Mouse (Mus musculus) stomach, embryonic 14.5 days (tissue): ENCODE data around the gene Tmc3. TPM values are rescaled to one million over a fixed set of nuclear protein-coding genes. Genes with fewer than 3 reads are reported as not detected.

Source experiments
- ATAC-seq: fragments of 200-750 bp; cut with Nextera tagmentation; 2 replicates; pipeline ENCODE4 v1.8.0; 2017; ENCODE audit warnings: low read depth, moderate TSS enrichment; ENCODE audit not compliant: insufficient number of reproducible peaks, insufficient read depth, low FRiP score
- H3K27ac ChIP-seq: fragments of 300-500 bp; sonication (generic); 2 replicates; pipeline ENCODE4 v1.5.1; 2014; ENCODE audit warnings: mild to moderate bottlenecking, low read length, moderate library complexity, mixed read lengths
- H3K27me3 ChIP-seq: fragments of 300-500 bp; sonication (generic); 2 replicates; pipeline ENCODE4 v1.6.1; 2014; ENCODE audit warnings: low read length, control low read depth, mixed read lengths; ENCODE audit not compliant: control insufficient read depth, insufficient read depth
- H3K36me3 ChIP-seq: fragments of 300-500 bp; sonication (generic); 2 replicates; pipeline ENCODE4 v1.6.1; 2014; ENCODE audit warnings: mild to moderate bottlenecking, control low read depth, low read length, moderate library complexity, mixed read lengths; ENCODE audit not compliant: control insufficient read depth, insufficient read depth
- H3K4me1 ChIP-seq: fragments of 300-500 bp; sonication (generic); 2 replicates; pipeline ENCODE4 v1.6.1; 2014; ENCODE audit warnings: low read length, control low read depth, mixed read lengths; ENCODE audit not compliant: control insufficient read depth, insufficient read depth
- H3K4me2 ChIP-seq: fragments of 300-500 bp; sonication (generic); replicated peaks from 2 replicates; pipeline ENCODE4 v1.6.1; 2014; ENCODE audit warnings: low read depth, low read length, control low read depth
- H3K4me3 ChIP-seq: fragments of 300-500 bp; sonication (generic); 2 replicates; pipeline ENCODE4 v1.5.1; 2014; ENCODE audit warnings: low read depth, low read length, control low read depth
- H3K9ac ChIP-seq: fragments of 300-500 bp; sonication (generic); replicated peaks from 2 replicates; pipeline ENCODE4 v1.6.1; 2014; ENCODE audit warnings: low read depth, mild to moderate bottlenecking, control low read depth, low read length, moderate library complexity, mixed read lengths
- H3K9me3 ChIP-seq: fragments of 300-500 bp; sonication (generic); 2 replicates; pipeline ENCODE4 v1.6.1; 2016; ENCODE audit warnings: low read depth, low read length, control low read depth; ENCODE audit not compliant: control insufficient read depth
- WGBS: fragments of 180-500 bp; shearing (Covaris S2); extraction: QIAGEN DNeasy Blood & Tissue Kit; methylation state at CpG from one replicate; pipeline ENCODE4 v1.1.7; 2014; 5-methylcytosine and 5-hydroxymethylcytosine counted together
- polyA plus RNA-seq: library from polyadenylated mRNA; unstranded; fragments of >200 nt; fragmentation: Nextera tagmentation; extraction: Ambion mirVana; gene quantifications from 2 replicates; pipeline ENCODE4 v1.2.1, GENCODE M21; 2014

Gene Tmc3
- polyA plus RNA-seq, 1 experiment from 2014 or later = 0.56 TPM

GRCm38 (mm10) chr7:83650638-83651037 is 65.9 kb downstream of the Tmc3 start:
- 90% methylated on average over 5 of the region's 5 CpGs for WGBS
- no peaks in the 10 kb centered on the region for H3K27me3 ChIP-seq
- ATAC-seq = no peak
- no peak overlapping the region for H3K27ac ChIP-seq
- H3K4me3 ChIP-seq = no peak overlapping the region
- H3K9ac ChIP-seq = no peak overlapping the region
- no peak overlapping the region for H3K4me2 ChIP-seq
- H3K9me3 ChIP-seq = no peaks in the 10 kb centered on the region
- no peaks in the 10 kb centered on the region for H3K36me3 ChIP-seq
- peaks cover 6% of the 10 kb centered on the region; the same call in 1 of the 2 replicates for H3K4me1 ChIP-seq

GRCm38 (mm10) chr7:83652498-83652897 is 67.8 kb downstream of the Tmc3 start:
- H3K4me3 ChIP-seq = no peak overlapping the region
- no peak overlapping the region for H3K4me2 ChIP-seq
- 84% methylated on average over 5 of the region's 5 CpGs for WGBS
- ATAC-seq = no peak
- H3K27me3 ChIP-seq = no peaks in the 10 kb centered on the region
- no peak overlapping the region for H3K9ac ChIP-seq
- H3K4me1 ChIP-seq = peaks cover 6% of the 10 kb centered on the region; the same call in 1 of the 2 replicates
- no peaks in the 10 kb centered on the region for H3K36me3 ChIP-seq
- no peaks in the 10 kb centered on the region for H3K9me3 ChIP-seq
- H3K27ac ChIP-seq = no peak overlapping the region

GRCm38 (mm10) chr7:83653605-83654051 is 68.9 kb downstream of the Tmc3 start:
- Histone ChIP-seq H3K4me2 (no peak overlapping the region), H3K4me3 (no peak overlapping the region), H3K9ac (no peak overlapping the region), H3K9me3 (no peaks in the 10 kb centered on the region), H3K27me3 (no peaks in the 10 kb centered on the region), H3K4me1 (peaks cover 4% of the 10 kb centered on the region; the same call in 1 of the 2 replicates), H3K27ac (no peak overlapping the region), H3K36me3 (no peaks in the 10 kb centered on the region)
- 84% methylated on average over 2 of the region's 2 CpGs for WGBS
- ATAC-seq = no peak

GRCm38 (mm10) chr7:83654196-83654595 is 69.5 kb downstream of the Tmc3 start:
- no peak overlapping the region for H3K4me2 ChIP-seq
- 79% methylated on average over 2 of the region's 2 CpGs for WGBS

GRCm38 (mm10) chr7:83654938-83655630 is 70.4 kb downstream of the Tmc3 start:
- H3K4me3 ChIP-seq = no peak overlapping the region
- no peak for ATAC-seq

More at GRCm38 (mm10) chr7:83654196-83654595, 69.5 kb downstream of the Tmc3 start:
- H3K9ac ChIP-seq = no peak overlapping the region
- H3K4me1 ChIP-seq = no peaks in the 10 kb centered on the region
- no peak for ATAC-seq
- H3K36me3 ChIP-seq = no peaks in the 10 kb centered on the region
- H3K4me3 ChIP-seq = no peak overlapping the region
- H3K9me3 ChIP-seq = no peaks in the 10 kb centered on the region
- no peaks in the 10 kb centered on the region for H3K27me3 ChIP-seq
- H3K27ac ChIP-seq = no peak overlapping the region

GRCm38 (mm10) chr7:83658716-83659115 is 74.0 kb downstream of the Tmc3 start:
- H3K9me3 ChIP-seq = no peaks in the 10 kb centered on the region
- 86% methylated on average over 1 of the region's 1 CpGs for WGBS
- no peak for ATAC-seq
- H3K4me1 ChIP-seq = no peaks in the 10 kb centered on the region
- no peak overlapping the region for H3K9ac ChIP-seq
- H3K4me3 ChIP-seq = no peak overlapping the region
- no peak overlapping the region; the same call in 1 of the 2 replicates for H3K27ac ChIP-seq
- H3K36me3 ChIP-seq = no peaks in the 10 kb centered on the region
- H3K27me3 ChIP-seq = no peaks in the 10 kb centered on the region
- no peak overlapping the region for H3K4me2 ChIP-seq

More at GRCm38 (mm10) chr7:83654938-83655630, 70.4 kb downstream of the Tmc3 start:
- WGBS = 50% methylated on average over 5 of the region's 5 CpGs
- peak overlapping the region; percentile 45; the same call in 1 of the 2 replicates for H3K27ac ChIP-seq
- no peaks in the 10 kb centered on the region for H3K27me3 ChIP-seq
- H3K36me3 ChIP-seq = no peaks in the 10 kb centered on the region
- no peak overlapping the region for H3K9ac ChIP-seq
- no peaks in the 10 kb centered on the region for H3K4me1 ChIP-seq
- H3K4me2 ChIP-seq = 0 out of 2 replicates have a peak overlapping the region, but pooled peaks have one; percentile 2
- no peaks in the 10 kb centered on the region for H3K9me3 ChIP-seq

GRCm38 (mm10) chr7:83659159-83660065 is 74.7 kb downstream of the Tmc3 start:
- H3K4me2 ChIP-seq = no peak overlapping the region
- WGBS = 73% methylated on average over 9 of the region's 9 CpGs
- no peaks in the 10 kb centered on the region for H3K9me3 ChIP-seq
- no peak for ATAC-seq
- no peak overlapping the region for H3K9ac ChIP-seq
- no peaks in the 10 kb centered on the region for H3K36me3 ChIP-seq
- no peaks in the 10 kb centered on the region for H3K4me1 ChIP-seq
- peak overlapping the region; percentile 56; the same call in 1 of the 2 replicates for H3K27ac ChIP-seq
- no peaks in the 10 kb centered on the region for H3K27me3 ChIP-seq
- no peak overlapping the region for H3K4me3 ChIP-seq

- H3K4me3 ChIP-seq = no peak overlapping the region
- H3K36me3 ChIP-seq = no peaks in the 10 kb centered on the region
- H3K9ac ChIP-seq = no peak overlapping the region
- H3K9me3 ChIP-seq = no peaks in the 10 kb centered on the region
- WGBS = 90% methylated on average over 11 of the region's 11 CpGs
- no peak overlapping the region for H3K4me2 ChIP-seq
- H3K27ac ChIP-seq = no peak overlapping the region
- H3K4me1 ChIP-seq = no peaks in the 10 kb centered on the region
- ATAC-seq = no peak
- H3K27me3 ChIP-seq = no peaks in the 10 kb centered on the region
These were observed 75.6 kb downstream of the Tmc3 start for GRCm38 (mm10) chr7:83660273-83660691.
